Mouse (Mus musculus) embryo, embryonic 11.5 days (tissue): ENCODE measurements around the gene Xkr7.

Source experiments
- DNase-seq: peaks from one replicate; pipeline ENCODE4 v3.0.0-alpha.2; 2012; ENCODE audit warnings: low read depth, low spot score

The Xkr7 gene

GRCm38 (mm10) chr2:153070762-153071490, 39.3 kb downstream of the Xkr7 start:
- DNase-seq, result no peak

- DNase-seq, result no peak
Observed at GRCm38 (mm10) chr2:153071491-153072184, 40.0 kb downstream of the Xkr7 start.

- no peak for DNase-seq
Observed at GRCm38 (mm10) chr2:153074651-153075050, 43.0 kb downstream of the Xkr7 start.

- DNase-seq, result no peak
Observed at GRCm38 (mm10) chr2:153075961-153076360, 44.3 kb downstream of the Xkr7 start.

- peak; percentile 88 for DNase-seq
Observed at GRCm38 (mm10) chr2:153080841-153081523, 49.3 kb downstream of the Xkr7 start.

GRCm38 (mm10) chr2:153081866-153082265, 50.2 kb downstream of the Xkr7 start:
- DNase-seq, result no peak

- DNase-seq, result no peak
Observed at GRCm38 (mm10) chr2:153083275-153083674, 51.6 kb downstream of the Xkr7 start.

GRCm38 (mm10) chr2:153083824-153084223, 52.2 kb downstream of the Xkr7 start:
- no peak for DNase-seq

- no peak for DNase-seq
Observed at GRCm38 (mm10) chr2:153084261-153084976, 52.8 kb downstream of the Xkr7 start.

- no peak for DNase-seq
Observed at GRCm38 (mm10) chr2:153085556-153085955, 53.9 kb downstream of the Xkr7 start.

GRCm38 (mm10) chr2:153086166-153086565, 54.5 kb downstream of the Xkr7 start:
- no peak for DNase-seq

- no peak for DNase-seq
Observed at GRCm38 (mm10) chr2:153087091-153087490, 55.4 kb downstream of the Xkr7 start.

- no peak for DNase-seq
Observed at GRCm38 (mm10) chr2:153089316-153089715, 57.7 kb downstream of the Xkr7 start.

GRCm38 (mm10) chr2:153090551-153091165, 59.0 kb downstream of the Xkr7 start:
- no peak for DNase-seq
